Mouse (Mus musculus): Measurements from ENCODE around the gene Sh2d1b2. TPM values are rescaled to one million over a fixed set of nuclear protein-coding genes. Genes with fewer than 3 reads are reported as not detected.
"Not testable (repeated sequence)": the region's sequence is repeated elsewhere in the genome, so short reads cannot be mapped to it uniquely, and the experiment has no call there.

Gene Sh2d1b2
- polyA plus RNA-seq (2014; fragmentation: Nextera tagmentation; extraction: Ambion mirVana): not detected in 2 replicates

- ATAC-seq (replicated peaks; ENCODE audit: low FRiP score, low TSS enrichment, low read depth); H3K27me3 ChIP-seq (replicated peaks; ENCODE audit: control insufficient read depth, insufficient read depth, low read length); DNase-seq (ENCODE audit: low spot score); H3K9me3 ChIP-seq (ENCODE audit: control insufficient read depth, low read length); H3K4me2 ChIP-seq (ENCODE audit: low read length); H3K27ac ChIP-seq (ENCODE audit: low read depth); H3K36me3 ChIP-seq (ENCODE audit: control insufficient read depth, insufficient read depth, low read length); H3K9ac ChIP-seq (ENCODE audit: low read length); H3K4me1 ChIP-seq (replicated peaks; ENCODE audit: control insufficient read depth, insufficient read depth, low read length); H3K4me3 ChIP-seq (ENCODE audit: low read depth, low read length): not testable (repeated sequence)
- WGBS: 61% methylated on average over 5 of the region's 6 CpGs
Observed at GRCm38 (mm10) chr1:170232688-170233087, at the start of gene Sh2d1b2. Sh2d1b2 (plus strand) TSS chr1:170232749.

DNA sequence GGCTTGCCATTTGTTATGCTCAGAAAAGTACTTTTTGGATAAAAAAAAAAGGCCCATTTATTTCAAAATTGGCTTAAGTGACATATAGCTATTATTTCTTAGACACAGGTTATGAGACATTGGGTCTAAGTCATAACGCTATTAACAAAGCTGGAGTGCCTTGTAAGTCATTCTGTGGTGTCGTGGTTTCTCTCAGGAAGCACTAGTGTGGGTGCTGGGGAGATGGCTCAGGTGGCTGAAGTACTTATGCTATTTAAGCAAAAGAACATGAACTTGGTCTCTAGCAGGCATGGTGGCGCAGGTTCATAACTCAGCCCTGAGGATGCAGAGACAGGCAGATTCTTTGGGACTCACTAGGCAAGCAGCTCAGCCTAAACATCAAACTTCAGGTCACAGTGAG is 47.4 kb upstream of the Sh2d1b2 start:
- no peak overlapping the region for H3K4me3 ChIP-seq (ENCODE audit: low read depth, low read length)
- H3K27me3 ChIP-seq (replicated peaks; ENCODE audit: control insufficient read depth, insufficient read depth, low read length): no peaks in the 10 kb centered on the region
- no peak overlapping the region for H3K4me2 ChIP-seq (ENCODE audit: low read length)
- WGBS: 89% methylated on average over 3 of the region's 3 CpGs
- no peak overlapping the region for H3K27ac ChIP-seq (ENCODE audit: low read depth)
- no peaks in the 10 kb centered on the region for H3K4me1 ChIP-seq (replicated peaks; ENCODE audit: control insufficient read depth, insufficient read depth, low read length)
- ATAC-seq (replicated peaks; ENCODE audit: low FRiP score, low TSS enrichment, low read depth): no peak
- H3K36me3 ChIP-seq (ENCODE audit: control insufficient read depth, insufficient read depth, low read length): no peaks in the 10 kb centered on the region
- no peaks in the 10 kb centered on the region for H3K9me3 ChIP-seq (ENCODE audit: control insufficient read depth, low read length)
- H3K9ac ChIP-seq (ENCODE audit: low read length): no peak overlapping the region
- DNase-seq (ENCODE audit: low spot score): no peak

DNA sequence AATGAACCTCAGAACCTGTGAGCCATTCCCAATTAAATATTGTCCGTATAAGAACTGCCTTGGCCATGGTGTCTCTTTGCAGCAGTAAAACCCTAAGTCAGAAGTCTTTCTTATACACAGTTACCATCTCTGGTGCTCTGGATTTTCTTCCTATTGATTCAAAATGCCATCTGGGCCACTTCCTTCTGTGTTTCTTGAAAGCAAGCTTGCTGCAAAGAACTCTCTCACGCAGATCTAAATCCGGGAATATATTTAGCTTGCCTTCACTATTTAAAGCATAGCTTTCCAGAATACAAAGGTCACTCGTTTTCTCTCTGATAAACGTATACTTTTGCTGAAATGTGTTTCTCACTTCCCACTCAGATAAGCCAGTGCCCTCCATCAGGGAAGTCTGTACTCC is 46.0 kb upstream of the Sh2d1b2 start:
- Histone ChIP-seq H3K4me1 (replicated peaks; ENCODE audit: control insufficient read depth, insufficient read depth, low read length) (no peaks in the 10 kb centered on the region), H3K36me3 (ENCODE audit: control insufficient read depth, insufficient read depth, low read length) (no peaks in the 10 kb centered on the region), H3K9me3 (ENCODE audit: control insufficient read depth, low read length) (no peaks in the 10 kb centered on the region), H3K4me3 (ENCODE audit: low read depth, low read length) (no peak overlapping the region), H3K9ac (ENCODE audit: low read length) (no peak overlapping the region), H3K4me2 (ENCODE audit: low read length) (no peak overlapping the region), H3K27me3 (replicated peaks; ENCODE audit: control insufficient read depth, insufficient read depth, low read length) (no peaks in the 10 kb centered on the region), H3K27ac (ENCODE audit: low read depth) (no peak overlapping the region)
- no peak for ATAC-seq (replicated peaks; ENCODE audit: low FRiP score, low TSS enrichment, low read depth)
- DNase-seq (ENCODE audit: low spot score): no peak
- WGBS: 82% methylated on average over 5 of the region's 5 CpGs

GRCm38 (mm10) chr1:170188601-170189000 is 43.9 kb upstream of the Sh2d1b2 start:
- H3K4me2 ChIP-seq (ENCODE audit: low read length): no peak overlapping the region
- ATAC-seq (replicated peaks; ENCODE audit: low FRiP score, low TSS enrichment, low read depth) (no peak), DNase-seq (ENCODE audit: low spot score) (no peak)
- no peaks in the 10 kb centered on the region for H3K4me1 ChIP-seq (replicated peaks; ENCODE audit: control insufficient read depth, insufficient read depth, low read length)
- peaks cover 12% of the 10 kb centered on the region for H3K36me3 ChIP-seq (ENCODE audit: control insufficient read depth, insufficient read depth, low read length)
- H3K9me3 ChIP-seq (ENCODE audit: control insufficient read depth, low read length): no peaks in the 10 kb centered on the region
- no peak overlapping the region for H3K9ac ChIP-seq (ENCODE audit: low read length)
- no peak overlapping the region for H3K27ac ChIP-seq (ENCODE audit: low read depth)
- H3K4me3 ChIP-seq (ENCODE audit: low read depth, low read length): no peak overlapping the region
- no peaks in the 10 kb centered on the region for H3K27me3 ChIP-seq (replicated peaks; ENCODE audit: control insufficient read depth, insufficient read depth, low read length)
- 68% methylated on average over 11 of the region's 11 CpGs for WGBS

DNA sequence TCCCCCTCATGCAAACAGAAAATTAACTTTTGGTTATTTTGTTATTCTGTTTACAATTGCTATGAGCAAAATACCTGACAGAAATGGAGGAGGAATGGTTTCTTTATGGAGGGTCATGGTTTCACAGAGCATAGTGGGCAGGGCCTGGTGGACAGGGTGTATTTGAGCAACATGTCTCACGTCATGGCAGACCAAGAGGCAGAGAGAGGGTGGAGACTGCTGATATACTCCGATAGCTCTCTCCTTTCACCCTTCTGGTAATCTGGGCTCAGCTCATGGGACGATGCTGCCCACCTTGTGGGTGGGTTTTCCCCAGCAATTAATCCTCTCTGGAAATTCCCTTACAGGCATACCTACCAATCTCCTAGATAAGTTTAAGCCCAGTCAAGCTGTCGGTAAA is 42.3 kb upstream of the Sh2d1b2 start:
- no peak for ATAC-seq (replicated peaks; ENCODE audit: low FRiP score, low TSS enrichment, low read depth)
- Histone ChIP-seq H3K9ac (ENCODE audit: low read length) (no peak overlapping the region), H3K4me2 (ENCODE audit: low read length) (no peak overlapping the region), H3K27ac (ENCODE audit: low read depth) (no peak overlapping the region), H3K27me3 (replicated peaks; ENCODE audit: control insufficient read depth, insufficient read depth, low read length) (no peaks in the 10 kb centered on the region), H3K36me3 (ENCODE audit: control insufficient read depth, insufficient read depth, low read length) (peaks cover 28% of the 10 kb centered on the region), H3K4me3 (ENCODE audit: low read depth, low read length) (no peak overlapping the region), H3K9me3 (ENCODE audit: control insufficient read depth, low read length) (no peaks in the 10 kb centered on the region), H3K4me1 (replicated peaks; ENCODE audit: control insufficient read depth, insufficient read depth, low read length) (no peaks in the 10 kb centered on the region)
- WGBS: 67% methylated on average over 4 of the region's 4 CpGs
- DNase-seq (ENCODE audit: low spot score): no peak

DNA sequence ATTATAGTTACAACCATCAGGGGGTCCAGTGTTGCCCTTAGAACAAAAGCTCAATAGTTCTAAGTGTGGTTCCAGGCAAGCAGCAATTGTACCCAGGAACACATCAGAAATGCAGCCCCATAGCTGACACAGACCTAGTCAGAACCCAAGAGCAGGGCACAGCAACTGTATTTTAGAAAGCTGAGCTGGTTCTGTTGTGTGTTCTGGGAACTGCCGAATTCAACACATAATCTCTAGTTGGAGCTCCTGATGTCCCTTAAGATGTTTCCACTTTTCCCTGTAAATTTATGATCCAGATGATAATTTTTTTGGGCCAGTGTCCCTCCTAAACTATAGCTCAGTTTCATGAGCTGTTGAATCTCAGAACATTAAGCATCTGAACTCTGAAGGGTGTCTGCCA is 40.6 kb upstream of the Sh2d1b2 start:
- ATAC-seq (replicated peaks; ENCODE audit: low FRiP score, low TSS enrichment, low read depth): no peak
- Histone ChIP-seq H3K9ac (ENCODE audit: low read length) (no peak overlapping the region), H3K27me3 (replicated peaks; ENCODE audit: control insufficient read depth, insufficient read depth, low read length) (no peaks in the 10 kb centered on the region), H3K27ac (ENCODE audit: low read depth) (no peak overlapping the region), H3K4me2 (ENCODE audit: low read length) (no peak overlapping the region), H3K4me1 (replicated peaks; ENCODE audit: control insufficient read depth, insufficient read depth, low read length) (no peaks in the 10 kb centered on the region), H3K4me3 (ENCODE audit: low read depth, low read length) (no peak overlapping the region), H3K36me3 (ENCODE audit: control insufficient read depth, insufficient read depth, low read length) (peaks cover 45% of the 10 kb centered on the region), H3K9me3 (ENCODE audit: control insufficient read depth, low read length) (no peaks in the 10 kb centered on the region)
- DNase-seq (ENCODE audit: low spot score): no peak
- WGBS: 96% methylated on average over 1 of the region's 1 CpGs

- 93% methylated on average over 8 of the region's 8 CpGs for WGBS
- Histone ChIP-seq H3K27me3 (replicated peaks; ENCODE audit: control insufficient read depth, insufficient read depth, low read length) (no peaks in the 10 kb centered on the region), H3K4me1 (replicated peaks; ENCODE audit: control insufficient read depth, insufficient read depth, low read length) (no peaks in the 10 kb centered on the region), H3K36me3 (ENCODE audit: control insufficient read depth, insufficient read depth, low read length) (peaks cover 80% of the 10 kb centered on the region), H3K4me3 (ENCODE audit: low read depth, low read length) (no peak overlapping the region), H3K4me2 (ENCODE audit: low read length) (no peak overlapping the region), H3K9ac (ENCODE audit: low read length) (no peak overlapping the region), H3K27ac (ENCODE audit: low read depth) (no peak overlapping the region), H3K9me3 (ENCODE audit: control insufficient read depth, low read length) (no peaks in the 10 kb centered on the region)
- no peak for ATAC-seq (replicated peaks; ENCODE audit: low FRiP score, low TSS enrichment, low read depth)
- no peak for DNase-seq (ENCODE audit: low spot score)
Observed at GRCm38 (mm10) chr1:170196211-170196610, 36.3 kb upstream of the Sh2d1b2 start.

DNA sequence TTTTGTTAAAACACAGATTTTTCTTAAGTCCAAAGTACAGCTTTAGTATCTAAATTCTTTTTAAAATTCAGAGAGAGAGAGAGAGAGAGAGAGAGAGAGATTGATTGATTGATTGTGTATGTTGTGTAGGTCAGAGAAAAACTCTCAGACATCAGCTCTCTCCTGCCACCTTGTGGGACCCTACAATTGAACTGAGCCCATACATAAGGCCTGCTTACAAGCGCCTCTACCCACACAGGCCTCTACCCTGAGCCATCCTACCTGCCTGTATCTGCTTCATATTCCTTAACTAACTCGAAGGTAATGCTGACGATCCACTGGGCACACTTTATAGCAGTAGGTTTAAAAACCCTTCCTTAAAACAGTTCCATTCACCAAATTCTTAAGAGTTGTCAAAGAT is 32.2 kb upstream of the Sh2d1b2 start:
- Histone ChIP-seq H3K27me3 (replicated peaks; ENCODE audit: control insufficient read depth, insufficient read depth, low read length) (no peaks in the 10 kb centered on the region), H3K9ac (ENCODE audit: low read length) (no peak overlapping the region), H3K36me3 (ENCODE audit: control insufficient read depth, insufficient read depth, low read length) (peaks cover 77% of the 10 kb centered on the region), H3K4me3 (ENCODE audit: low read depth, low read length) (no peak overlapping the region), H3K4me2 (ENCODE audit: low read length) (no peak overlapping the region), H3K27ac (ENCODE audit: low read depth) (no peak overlapping the region), H3K9me3 (ENCODE audit: control insufficient read depth, low read length) (no peaks in the 10 kb centered on the region), H3K4me1 (replicated peaks; ENCODE audit: control insufficient read depth, insufficient read depth, low read length) (no peaks in the 10 kb centered on the region)
- no peak for ATAC-seq (replicated peaks; ENCODE audit: low FRiP score, low TSS enrichment, low read depth)
- DNase-seq (ENCODE audit: low spot score): no peak
- 74% methylated on average over 3 of the region's 3 CpGs for WGBS

GRCm38 (mm10) chr1:170206395-170206794 is 26.2 kb upstream of the Sh2d1b2 start:
- Histone ChIP-seq H3K9me3 (ENCODE audit: control insufficient read depth, low read length) (no peaks in the 10 kb centered on the region), H3K4me1 (replicated peaks; ENCODE audit: control insufficient read depth, insufficient read depth, low read length) (no peaks in the 10 kb centered on the region), H3K4me3 (ENCODE audit: low read depth, low read length) (no peak overlapping the region), H3K4me2 (ENCODE audit: low read length) (no peak overlapping the region), H3K36me3 (ENCODE audit: control insufficient read depth, insufficient read depth, low read length) (peaks cover 82% of the 10 kb centered on the region), H3K27me3 (replicated peaks; ENCODE audit: control insufficient read depth, insufficient read depth, low read length) (no peaks in the 10 kb centered on the region), H3K9ac (ENCODE audit: low read length) (no peak overlapping the region), H3K27ac (ENCODE audit: low read depth) (no peak overlapping the region)
- DNase-seq (ENCODE audit: low spot score) (no peak), ATAC-seq (replicated peaks; ENCODE audit: low FRiP score, low TSS enrichment, low read depth) (no peak)
- WGBS: 89% methylated on average over 6 of the region's 6 CpGs

Measured in intestine, embryonic 14.5 days (tissue).